8 mouse cellular contexts compared by ENCODE assay signal in the genomic region with DNA sequence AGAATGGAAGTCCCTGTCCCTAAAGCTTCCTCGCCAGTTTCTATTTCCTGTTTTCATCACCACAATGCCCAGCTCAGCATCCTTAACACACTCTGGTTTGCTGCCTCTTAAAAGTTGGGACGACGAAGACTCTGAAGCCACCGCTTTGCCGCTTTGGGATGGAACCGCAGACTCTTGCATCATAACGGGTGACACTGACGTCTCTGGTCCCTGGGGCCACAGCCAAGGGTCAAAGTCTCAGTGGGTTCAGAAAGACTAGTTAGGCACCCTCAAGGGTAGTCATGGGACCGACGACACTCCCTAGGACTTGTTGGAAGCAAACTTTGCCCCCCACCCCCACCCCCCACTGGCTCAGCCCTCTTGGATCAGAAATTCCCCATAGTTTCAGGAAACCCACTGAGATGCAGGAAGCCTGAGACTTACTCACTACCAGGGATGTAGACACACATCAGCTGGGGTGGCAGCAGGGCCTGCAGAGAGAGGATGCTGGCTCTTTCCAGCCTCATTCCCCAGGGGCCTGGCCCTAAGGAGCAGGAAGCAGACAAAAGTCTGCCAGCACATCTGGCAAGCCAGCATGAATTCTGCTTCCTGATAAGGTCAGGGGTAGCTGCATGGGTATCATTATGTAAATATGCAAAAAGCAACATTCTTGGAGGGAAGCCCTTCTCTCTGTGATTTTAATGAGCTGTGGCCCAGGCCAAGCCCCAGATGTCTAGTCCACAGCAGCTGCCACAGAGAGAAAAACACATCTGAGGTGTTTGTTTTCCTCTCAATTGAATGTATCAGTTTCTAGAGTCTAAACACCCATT. TPM values are rescaled to one million over a fixed set of nuclear protein-coding genes. Genes with fewer than 3 reads are reported as not detected.
A peak's percentile ranks its signal among the peaks of the same experiment; 100 is the strongest.
DNase-seq lines count a peak whose midpoint lies in the region; ATAC-seq and TF ChIP-seq lines count a peak whose summit lies in the region.

No protein-coding gene starts in this region.

- peaks cover 25% of the 10 kb centered on the region for H3K4me1 ChIP-seq in embryonic facial prominence, embryonic 14.5 days (ENCODE audit: control insufficient read depth, insufficient read depth, low read length)
- H3K4me1 ChIP-seq in heart, embryonic 15.5 days (replicated peaks) = peaks cover 12% of the 10 kb centered on the region
- H3K4me1 ChIP-seq in midbrain, embryonic 11.5 days (ENCODE audit: control insufficient read depth, insufficient read depth, low read length) = no peaks in the 10 kb centered on the region; the same call in 1 of the 2 replicates

- DNase-seq in adipocyte (ENCODE audit: low spot score) = peak; percentile 92
- peak; percentile 87 for DNase-seq in embryonic facial prominence, embryonic 14.5 days (ENCODE audit: low spot score)
- peak; percentile 74 to 90 for DNase-seq in kidney, postnatal 25 days
- no peak for DNase-seq in midbrain, embryonic 11.5 days (ENCODE audit: low spot score, missing footprints)
- no peak for DNase-seq in cerebellum, postnatal 14 days
- no peak for DNase-seq in left cerebral cortex, adult 2 months (ENCODE audit: extremely low spot score in 1 of 2, low spot score in 2 of 2)
- no peak for DNase-seq in frontal cortex, postnatal 25 days (ENCODE audit: low spot score in 2 of 2)

- no peaks in the 10 kb centered on the region for H3K36me3 ChIP-seq in embryonic facial prominence, embryonic 14.5 days (ENCODE audit: control insufficient read depth, insufficient read depth, low read length)
- no peaks in the 10 kb centered on the region for H3K36me3 ChIP-seq in heart, embryonic 15.5 days
- no peaks in the 10 kb centered on the region for H3K36me3 ChIP-seq in midbrain, embryonic 11.5 days (ENCODE audit: control insufficient read depth, insufficient read depth, low read length)

- peak; percentile 73 for ATAC-seq in embryonic facial prominence, embryonic 14.5 days (ENCODE audit: low read depth)
- peak; percentile 79 for ATAC-seq in heart, embryonic 15.5 days (replicated peaks; ENCODE audit: insufficient number of reproducible peaks, insufficient read depth, low FRiP score, low read depth)
- no peak for ATAC-seq in midbrain, embryonic 11.5 days (ENCODE audit: low FRiP score)

- intact Hi-C loops in left cerebral cortex, adult 2 months (cut with DNase I) = no loop called here

- H3K4me2 ChIP-seq in embryonic facial prominence, embryonic 14.5 days (ENCODE audit: low read depth, low read length) = no peak overlapping the region
- H3K4me2 ChIP-seq in heart, embryonic 15.5 days = no peak overlapping the region
- no peak overlapping the region for H3K4me2 ChIP-seq in midbrain, embryonic 11.5 days

- TF ChIP-seq CTCF in left cerebral cortex, adult 2 months (IDR thresholded peaks at IDR 0.05) = no peak

- H3K27me3 ChIP-seq in embryonic facial prominence, embryonic 14.5 days (replicated peaks; ENCODE audit: control insufficient read depth, insufficient read depth, low read length) = no peaks in the 10 kb centered on the region
- no peaks in the 10 kb centered on the region for H3K27me3 ChIP-seq in heart, embryonic 15.5 days
- H3K27me3 ChIP-seq in midbrain, embryonic 11.5 days (ENCODE audit: control insufficient read depth, insufficient read depth, low read length) = no peaks in the 10 kb centered on the region

- H3K4me3 ChIP-seq in embryonic facial prominence, embryonic 14.5 days (ENCODE audit: low read depth, low read length) = no peak overlapping the region
- H3K4me3 ChIP-seq in heart, embryonic 15.5 days = no peak overlapping the region
- H3K4me3 ChIP-seq in midbrain, embryonic 11.5 days (ENCODE audit: low read depth, low read length) = no peak overlapping the region
- H3K4me3 ChIP-seq in left cerebral cortex, adult 2 months = no peak overlapping the region

- WGBS in embryonic facial prominence, embryonic 14.5 days = 67% methylated on average over 10 of the region's 10 CpGs
- WGBS in heart, embryonic 15.5 days = 59% methylated on average over 10 of the region's 10 CpGs
- WGBS in midbrain, embryonic 11.5 days = 78% methylated on average over 10 of the region's 10 CpGs

- H3K27ac ChIP-seq in embryonic facial prominence, embryonic 14.5 days (replicated peaks; ENCODE audit: low read depth, low read length) = peak overlapping the region; percentile 56; the same call in 1 of the 2 replicates
- H3K27ac ChIP-seq in heart, embryonic 15.5 days = peak overlapping the region; percentile 71
- peak overlapping the region; percentile 14; the same call in 1 of the 2 replicates for H3K27ac ChIP-seq in midbrain, embryonic 11.5 days (ENCODE audit: low read depth, low read length)
- no peak overlapping the region for H3K27ac ChIP-seq in left cerebral cortex, adult 2 months

- no peak overlapping the region for H3K9ac ChIP-seq in embryonic facial prominence, embryonic 14.5 days (ENCODE audit: low read depth, low read length)
- H3K9ac ChIP-seq in heart, embryonic 15.5 days = no peak overlapping the region
- no peak overlapping the region for H3K9ac ChIP-seq in midbrain, embryonic 11.5 days (ENCODE audit: low read length)

- H3K9me3 ChIP-seq in embryonic facial prominence, embryonic 14.5 days (ENCODE audit: control insufficient read depth, low read length) = no peaks in the 10 kb centered on the region
- H3K9me3 ChIP-seq in heart, embryonic 15.5 days (replicated peaks) = no peaks in the 10 kb centered on the region
- H3K9me3 ChIP-seq in midbrain, embryonic 11.5 days (ENCODE audit: control insufficient read depth, low read length) = no peaks in the 10 kb centered on the region

RNA-seq across cellular contexts. Expression of a gene that starts 38.5 kb away (rescaled TPM):
- polyA plus RNA-seq in embryonic facial prominence, embryonic 14.5 days (2014; fragmentation: Nextera tagmentation; extraction: Ambion mirVana) = 60.1 and 79.9 TPM in 2 replicates
- polyA plus RNA-seq in heart, embryonic 15.5 days (2015; fragmentation: Nextera tagmentation; extraction: Ambion mirVana) = 36.9 and 49.0 TPM in 2 replicates
- 20.2 and 25.3 TPM in 2 replicates for polyA plus RNA-seq in midbrain, embryonic 11.5 days (2014; fragmentation: Nextera tagmentation; extraction: Ambion mirVana)
- 1 to 10 TPM; 3.8 to 5.1 TPM for total RNA-seq in left cerebral cortex, adult 2 months (2021)

RNA-seq across cellular contexts. Expression of a gene that starts 55.0 kb away (rescaled TPM):
- 45.3 and 45.9 TPM in 2 replicates for polyA plus RNA-seq in embryonic facial prominence, embryonic 14.5 days (2014; fragmentation: Nextera tagmentation; extraction: Ambion mirVana)
- polyA plus RNA-seq in heart, embryonic 15.5 days (2015; fragmentation: Nextera tagmentation; extraction: Ambion mirVana) = 14.7 and 17.5 TPM in 2 replicates
- polyA plus RNA-seq in midbrain, embryonic 11.5 days (2014; fragmentation: Nextera tagmentation; extraction: Ambion mirVana) = 43.4 and 45.4 TPM in 2 replicates
- 10 to 100 TPM; 20.6 to 24.3 TPM for total RNA-seq in left cerebral cortex, adult 2 months (2021)

Comparison
In these comparisons a context has a peak if more than half of its experiments do, and no peak if none do; other contexts are left out.
1. DNase-seq: peak in adipocyte (single experiment), embryonic facial prominence, embryonic 14.5 days (single experiment) and kidney, postnatal 25 days (2 of 2); none in midbrain, embryonic 11.5 days (single experiment), cerebellum, postnatal 14 days (0 of 2), left cerebral cortex, adult 2 months (0 of 2) and frontal cortex, postnatal 25 days (0 of 2).